Mouse (Mus musculus) neural tube, embryonic 10.5 days (tissue): ENCODE measurements around the gene Cdc42ep2.

Experiments used
- DNase-seq: peaks from one replicate; pipeline ENCODE4 v3.0.0-alpha.2; 2017; ENCODE audit warnings: low spot score; ENCODE audit errors: extremely low spot score

Gene Cdc42ep2

GRCm38 (mm10) chr19:5874969-5875480 lies 49.6 kb downstream of the Cdc42ep2 start, which contains the start of gene Frmd8:
Gene Frmd8 (minus strand): TSS chr19:5875274.
- peak; percentile 91 for DNase-seq

GRCm38 (mm10) chr19:5874391-5874968 lies 50.1 kb downstream of the Cdc42ep2 start:
- no peak for DNase-seq

GRCm38 (mm10) chr19:5872931-5873556 lies 51.6 kb downstream of the Cdc42ep2 start:
- DNase-seq, result no peak

- DNase-seq, result no peak
These were observed 52.1 kb downstream of the Cdc42ep2 start for GRCm38 (mm10) chr19:5872528-5872927.

GRCm38 (mm10) chr19:5871683-5872082 lies 52.9 kb downstream of the Cdc42ep2 start:
- DNase-seq, result peak; percentile 29

GRCm38 (mm10) chr19:5871273-5871672 lies 53.3 kb downstream of the Cdc42ep2 start:
- peak; percentile 57 for DNase-seq

- DNase-seq, result no peak
These were observed 56.5 kb downstream of the Cdc42ep2 start for GRCm38 (mm10) chr19:5868096-5868495.
